Mouse (Mus musculus): ENCODE measurements around the gene Adamts7.

Gene Adamts7

DNA sequence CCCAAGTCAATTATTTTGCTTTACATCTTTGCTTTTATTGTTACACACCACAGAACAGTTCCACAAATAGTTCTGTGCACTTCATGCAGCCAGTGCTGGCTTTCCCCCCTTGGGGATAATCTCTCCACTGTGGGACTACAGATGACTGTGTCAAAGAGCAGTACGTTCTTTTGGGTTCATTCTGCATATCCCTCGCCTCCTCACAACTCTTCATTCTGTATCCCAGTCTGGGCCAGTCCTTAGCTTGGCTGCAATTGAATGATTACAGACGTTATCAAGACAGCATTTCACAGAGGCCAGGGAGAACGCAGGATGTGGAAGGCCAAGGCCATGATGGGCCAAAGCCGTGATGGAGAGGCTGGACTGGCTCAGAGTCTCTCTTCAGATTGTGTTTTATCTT, 16.0 kb upstream of the Adamts7 start:
- DNase-seq (ENCODE audit: low spot score), result no peak

DNA sequence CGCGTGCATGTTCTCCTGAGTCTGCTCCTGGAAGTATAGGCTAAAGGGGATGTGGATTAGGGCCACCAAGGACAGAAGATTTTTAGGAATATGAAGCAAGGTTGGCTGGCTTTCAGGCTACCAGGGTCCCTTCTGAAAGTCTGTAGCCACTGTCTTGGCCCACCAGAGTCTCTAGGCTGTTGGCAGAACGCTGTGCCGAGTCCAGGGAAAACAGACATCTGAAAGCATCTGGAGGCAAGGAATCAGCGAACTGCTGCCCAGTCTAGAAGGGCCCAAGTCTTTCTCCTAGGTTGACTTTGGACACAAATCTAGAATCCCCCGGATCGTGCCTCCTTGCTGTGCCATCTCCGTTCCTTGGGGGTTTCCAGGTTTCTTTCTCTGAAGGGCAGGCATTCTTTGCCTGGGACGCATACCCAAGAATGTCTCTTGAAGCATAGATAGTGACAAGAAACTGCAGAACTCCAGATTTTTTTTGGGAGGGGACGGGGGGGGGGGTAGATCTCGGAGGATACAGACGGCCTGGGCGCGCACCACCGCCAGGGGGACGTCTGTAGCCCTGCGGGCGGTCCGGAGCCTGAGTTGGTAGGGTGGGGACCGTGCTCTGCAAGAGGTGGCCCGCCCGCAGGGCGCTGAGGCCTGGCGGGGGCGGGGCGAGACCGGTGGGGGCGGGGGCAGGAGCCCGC, 485 bp upstream of the Adamts7 start:
- DNase-seq (ENCODE audit: low spot score), result no peak

DNA sequence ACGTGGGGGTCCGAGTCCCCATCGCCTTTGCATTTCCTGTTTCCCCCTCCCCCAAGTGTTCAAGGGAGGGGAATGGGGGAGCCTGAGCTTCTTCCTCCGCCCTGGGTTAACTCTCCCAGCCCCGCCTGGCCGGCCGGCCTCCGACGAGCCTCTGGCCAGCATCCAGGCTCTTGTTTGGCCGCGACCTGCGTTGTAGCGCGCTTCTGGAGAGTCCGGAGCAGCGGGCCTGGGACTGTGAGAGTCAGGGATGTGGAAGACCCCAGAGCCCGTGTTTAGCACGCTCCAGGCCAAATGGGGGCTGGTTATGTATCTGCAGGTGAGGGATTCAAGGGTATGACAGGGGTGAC, 853 bp downstream of the Adamts7 start:
- DNase-seq (ENCODE audit: low spot score), result no peak

DNA sequence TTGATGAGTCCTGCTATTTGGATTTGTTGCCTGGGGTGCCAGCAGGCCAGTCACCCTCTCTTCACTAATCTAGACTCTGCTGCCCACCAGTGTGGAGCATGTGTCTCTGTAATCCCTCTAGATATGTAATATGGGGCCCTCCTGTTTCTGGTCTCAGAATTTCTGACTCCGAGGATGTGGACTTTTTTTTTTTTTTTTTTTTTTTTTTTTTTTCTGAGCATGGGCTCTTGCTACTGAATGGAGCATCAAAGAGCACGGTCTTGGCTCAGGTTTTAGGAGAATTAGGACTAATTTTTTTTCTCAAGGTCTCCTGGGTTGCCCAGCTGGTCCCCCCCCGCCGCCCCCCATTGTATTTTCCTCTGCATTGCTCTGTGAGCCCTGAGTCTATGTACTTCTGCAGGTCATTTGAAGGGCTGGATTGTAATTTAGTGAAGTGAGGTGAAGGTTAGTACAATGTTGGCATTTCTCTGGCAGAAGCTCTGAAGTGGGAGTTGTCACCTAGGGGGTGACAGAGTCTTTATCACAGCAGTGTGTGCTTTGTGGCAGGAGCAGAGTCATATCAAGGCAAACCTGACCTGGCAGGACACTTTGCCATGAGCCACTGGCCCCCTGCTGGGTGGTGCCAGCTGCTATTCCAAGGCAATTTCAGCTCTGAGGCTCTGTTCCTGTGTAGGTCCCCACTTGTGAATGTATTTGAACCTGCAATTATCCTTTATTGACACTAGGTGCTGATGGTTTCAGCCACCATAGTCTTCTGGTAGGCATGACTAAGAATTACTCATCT, 2.0 kb downstream of the Adamts7 start:
- no peak for DNase-seq (ENCODE audit: low spot score)

- DNase-seq (ENCODE audit: low spot score), result no peak
Observed at GRCm38 (mm10) chr9:90165590-90165989, 2.7 kb downstream of the Adamts7 start.

DNA sequence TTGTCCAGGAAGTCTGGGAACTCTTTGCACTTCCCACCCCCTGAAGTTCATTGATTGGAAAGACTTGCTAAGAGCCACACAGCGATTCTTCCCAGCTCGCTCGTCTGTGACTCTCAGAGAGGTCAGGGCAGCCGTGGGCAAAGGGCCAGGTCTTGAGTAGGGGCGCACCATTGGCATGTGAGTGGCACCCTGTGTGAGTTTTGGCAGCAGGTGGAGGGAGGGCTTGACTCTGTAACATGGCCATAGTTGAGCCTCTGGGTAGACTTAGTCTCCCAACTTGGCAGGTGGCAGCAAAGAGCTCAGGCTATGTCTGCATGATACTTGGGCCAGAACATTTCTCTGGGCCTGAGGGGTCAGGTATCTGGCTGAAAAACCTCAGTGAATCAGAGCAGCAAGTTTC, 3.7 kb downstream of the Adamts7 start:
- no peak for DNase-seq (ENCODE audit: low spot score)

DNA sequence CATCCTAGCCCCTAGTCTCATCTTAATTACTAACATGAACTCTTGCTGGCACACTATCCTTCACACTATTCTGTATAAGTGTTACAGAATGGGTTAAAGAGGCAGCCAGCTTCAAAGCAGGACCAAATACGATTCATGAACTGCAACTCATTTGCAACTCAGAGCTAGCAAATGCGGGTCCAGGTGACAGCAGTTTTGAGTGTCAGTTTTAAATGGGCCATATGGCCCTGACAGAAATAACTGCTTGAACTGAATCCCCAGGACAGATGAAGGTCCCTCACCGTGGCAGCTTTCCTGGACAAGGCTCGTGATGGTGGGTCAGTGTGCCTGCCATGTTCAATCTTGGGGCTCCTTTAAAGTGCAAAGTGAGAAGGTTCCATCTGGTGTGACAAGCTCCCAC, 7.1 kb downstream of the Adamts7 start:
- DNase-seq (ENCODE audit: low spot score), result no peak

DNA sequence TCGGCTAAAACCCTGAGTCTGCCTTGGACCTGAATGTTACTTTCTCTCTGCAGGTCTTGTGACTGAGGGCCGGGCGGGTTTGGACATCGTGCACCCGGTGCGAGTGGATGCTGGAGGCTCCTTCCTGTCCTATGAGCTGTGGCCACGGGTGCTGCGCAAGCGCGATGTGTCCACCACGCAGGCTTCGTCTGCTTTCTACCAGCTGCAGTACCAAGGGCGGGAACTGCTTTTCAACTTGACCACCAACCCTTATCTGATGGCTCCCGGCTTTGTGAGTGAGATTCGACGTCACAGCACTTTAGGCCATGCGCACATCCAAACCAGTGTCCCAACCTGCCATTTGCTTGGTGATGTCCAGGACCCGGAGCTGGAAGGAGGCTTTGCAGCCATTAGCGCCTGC, 8.6 kb downstream of the Adamts7 start:
- no peak for DNase-seq (ENCODE audit: low spot score)

DNA sequence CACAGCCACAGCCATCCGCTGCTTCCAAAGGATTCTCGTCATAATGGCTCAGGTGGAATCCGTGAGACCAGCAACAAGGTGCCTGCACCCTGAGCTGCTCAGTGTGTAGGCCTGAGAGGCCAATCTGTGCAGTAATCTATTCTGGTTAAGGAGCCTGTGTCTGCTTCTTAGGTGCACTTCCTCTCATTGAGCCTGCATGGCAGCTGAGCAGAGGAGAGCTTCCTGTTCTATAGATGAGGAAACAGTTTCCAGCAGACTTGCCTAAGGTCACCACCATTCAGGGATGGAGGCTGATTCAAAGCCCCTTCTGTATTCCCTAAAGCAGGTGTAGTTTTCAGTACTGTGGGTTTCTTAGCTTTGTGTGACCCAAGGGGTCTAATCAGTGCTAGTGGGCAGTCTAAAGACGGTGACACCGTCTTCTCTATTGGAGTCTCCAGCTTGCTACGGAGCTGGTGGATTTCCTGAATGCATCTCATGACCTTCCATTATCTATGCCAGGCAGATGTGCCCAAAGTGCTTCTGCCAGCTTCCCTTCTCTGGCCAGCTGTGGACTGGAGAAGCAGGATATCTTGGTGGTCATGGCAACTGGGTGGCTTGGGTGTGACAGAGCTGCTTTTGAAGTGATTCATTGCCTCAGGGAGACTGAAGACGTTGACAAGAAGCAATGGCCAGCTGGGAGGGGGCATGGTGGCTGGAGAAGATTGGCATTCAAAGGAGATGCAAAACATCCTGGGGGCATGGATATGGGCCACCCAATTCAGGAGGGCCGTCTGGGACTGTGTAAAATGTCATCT, 9.9 kb downstream of the Adamts7 start:
- no peak for DNase-seq (ENCODE audit: low spot score)

GRCm38 (mm10) chr9:90173330-90173729, 10.5 kb downstream of the Adamts7 start:
- DNase-seq (ENCODE audit: low spot score), result no peak

DNA sequence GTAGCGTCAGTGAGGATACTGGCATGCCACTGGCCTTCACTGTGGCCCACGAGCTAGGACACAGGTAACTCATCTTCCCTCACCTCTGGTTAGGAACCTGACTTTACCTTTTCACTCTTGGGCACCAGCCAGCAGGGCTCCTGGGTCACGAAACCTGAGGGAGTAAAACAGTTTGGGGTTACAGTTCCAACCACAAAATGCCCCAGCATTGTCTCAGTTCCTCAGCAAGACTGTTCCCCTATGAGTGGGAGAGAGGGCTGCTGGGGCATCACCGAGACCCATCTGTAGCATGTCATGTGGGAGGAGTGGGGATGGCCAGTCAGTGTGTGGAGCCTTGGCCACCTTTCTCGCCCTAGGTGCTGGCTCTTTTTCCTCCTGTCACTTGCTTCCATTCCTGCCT, 16.5 kb downstream of the Adamts7 start:
- DNase-seq (ENCODE audit: low spot score), result no peak

DNA sequence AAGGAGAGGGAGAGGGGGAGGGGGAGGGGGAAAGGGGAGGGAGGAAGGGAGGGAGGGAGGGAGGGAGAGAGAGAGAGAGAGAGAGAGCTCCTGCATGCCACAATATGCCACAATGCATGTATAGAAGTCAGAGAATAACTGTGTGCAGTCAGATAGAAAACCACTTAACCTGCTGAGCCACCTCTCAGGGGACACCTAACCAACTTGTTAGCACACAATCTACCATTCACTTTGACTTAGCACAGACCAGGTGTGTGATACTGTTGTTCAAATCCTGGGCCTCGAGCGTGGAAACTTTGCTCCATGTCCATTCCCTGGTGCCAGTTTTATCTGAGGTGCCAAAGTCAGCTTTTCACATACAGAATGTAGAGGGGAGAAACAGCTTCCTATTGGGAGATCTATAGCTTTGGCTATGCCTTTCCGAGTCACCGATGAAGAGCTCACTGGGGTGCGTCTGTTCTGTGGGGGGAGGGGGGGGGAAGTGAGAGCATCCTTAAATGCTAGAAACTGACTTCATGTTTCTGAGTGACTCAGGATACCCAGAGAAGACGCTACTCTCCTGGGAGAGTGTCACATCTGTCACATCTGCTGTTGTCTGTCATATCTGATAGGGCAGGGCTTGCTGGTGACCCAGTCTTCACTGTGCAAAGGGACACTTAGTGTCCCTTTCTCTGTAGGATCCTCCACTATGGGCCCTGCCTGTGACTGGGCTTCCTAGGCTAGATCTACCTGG, 19.0 kb downstream of the Adamts7 start:
- no peak for DNase-seq (ENCODE audit: low spot score)

DNA sequence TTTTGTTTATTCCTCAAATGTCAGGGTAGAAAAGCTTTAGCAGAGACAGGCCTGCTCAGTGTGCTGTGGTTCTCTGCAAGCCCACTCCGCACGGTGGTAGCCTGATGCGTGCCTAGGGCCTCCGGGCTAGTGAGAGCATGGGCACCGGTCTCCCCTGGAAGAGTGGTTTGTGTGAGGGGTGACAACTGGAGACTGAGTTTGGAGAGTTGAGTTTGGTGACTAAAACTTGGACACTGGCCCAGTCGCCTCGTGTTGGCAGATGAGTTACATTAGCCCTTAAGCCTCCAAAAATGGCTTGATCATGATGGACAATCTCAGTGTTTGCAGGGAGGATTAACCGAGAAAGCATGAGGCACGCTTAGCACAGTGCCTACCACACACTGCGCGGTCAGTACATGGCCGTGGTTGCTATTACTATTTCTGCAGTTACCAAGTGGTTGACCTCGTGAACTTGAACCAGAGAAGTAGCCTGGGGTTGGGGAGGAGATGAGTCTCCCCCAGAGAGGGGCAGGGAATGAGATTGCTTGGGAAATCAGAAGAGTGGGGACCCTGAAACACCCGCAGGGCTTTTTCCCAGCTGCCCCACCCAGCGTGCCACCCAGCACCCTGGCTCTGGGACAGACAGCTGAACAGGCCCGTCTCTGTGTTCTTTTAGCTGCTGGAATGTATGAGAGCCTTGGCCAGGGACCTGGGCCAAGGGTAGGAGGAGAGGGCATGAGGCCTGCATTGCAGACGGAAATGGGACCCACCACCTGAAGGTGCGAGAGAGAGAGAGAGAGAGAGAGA, 20.0 kb downstream of the Adamts7 start:
- DNase-seq (ENCODE audit: low spot score), result no peak

GRCm38 (mm10) chr9:90183550-90183949, 20.7 kb downstream of the Adamts7 start:
- no peak for DNase-seq (ENCODE audit: low spot score)

GRCm38 (mm10) chr9:90184116-90184515, 21.2 kb downstream of the Adamts7 start:
- DNase-seq (ENCODE audit: low spot score), result no peak

GRCm38 (mm10) chr9:90185356-90185910, 22.6 kb downstream of the Adamts7 start:
- DNase-seq (ENCODE audit: low spot score), result no peak

DNA sequence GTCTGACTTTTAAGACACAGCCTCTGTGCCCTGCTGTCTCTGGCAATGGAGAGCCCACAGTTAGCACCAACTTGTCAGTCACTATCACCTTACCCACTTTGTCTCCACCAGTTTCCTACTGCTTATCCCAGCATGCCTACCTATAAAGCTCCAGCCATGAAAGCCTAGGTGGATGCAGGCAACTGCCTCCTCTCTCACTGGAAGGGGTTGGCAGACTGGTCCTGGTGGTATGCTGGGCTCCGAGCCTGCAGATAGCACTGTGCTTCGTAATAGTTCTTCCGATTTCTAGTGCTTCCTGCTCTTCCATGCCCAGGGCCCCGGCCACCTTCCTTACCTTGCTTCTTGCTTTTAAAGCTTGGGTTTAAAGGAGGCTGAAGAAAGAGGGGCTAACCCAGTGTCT, 26.0 kb downstream of the Adamts7 start:
- no peak for DNase-seq (ENCODE audit: low spot score)

DNA sequence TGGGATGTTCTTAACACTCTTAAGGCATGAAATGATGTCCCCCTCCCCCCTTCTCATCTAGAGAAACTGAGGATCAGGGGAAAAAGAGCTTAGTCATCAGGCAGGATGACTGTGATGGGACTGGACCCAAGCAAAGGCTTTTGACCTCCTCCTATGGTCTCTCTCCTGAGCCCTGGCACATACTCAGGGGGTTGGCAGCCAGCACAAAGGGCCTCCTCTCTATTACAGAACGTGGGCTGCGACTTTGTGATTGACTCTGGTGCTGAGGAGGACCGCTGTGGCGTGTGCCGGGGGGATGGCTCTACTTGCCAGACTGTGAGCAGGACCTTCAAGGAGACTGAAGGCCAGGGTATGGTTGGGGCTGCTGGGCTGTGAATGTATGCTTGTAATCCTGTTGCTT, 26.5 kb downstream of the Adamts7 start:
- no peak for DNase-seq (ENCODE audit: low spot score)

- DNase-seq (ENCODE audit: low spot score), result no peak
Observed at GRCm38 (mm10) chr9:90195000-90195399, 32.1 kb downstream of the Adamts7 start.

GRCm38 (mm10) chr9:90196262-90196661, 33.4 kb downstream of the Adamts7 start:
- no peak for DNase-seq (ENCODE audit: low spot score)

- DNase-seq (ENCODE audit: low spot score), result no peak
Observed at GRCm38 (mm10) chr9:90197116-90197665, 34.3 kb downstream of the Adamts7 start.

Measured in spleen, adult 12 weeks (tissue).